Mouse (Mus musculus) stomach, embryonic 15.5 days (tissue): ENCODE measurements around the gene Car14. TPM values are rescaled to one million over a fixed set of nuclear protein-coding genes. Genes with fewer than 3 reads are reported as not detected.
A peak's percentile ranks its signal among the peaks of the same experiment; 100 is the strongest.
"Not testable (repeated sequence)": the region's sequence is repeated elsewhere in the genome, so short reads cannot be mapped to it uniquely, and the experiment has no call there.

Experiments
- ATAC-seq: fragments of 200-750 bp; cut with Nextera tagmentation; 2 replicates; pipeline ENCODE4 v1.8.0; 2017; ENCODE audit warnings: low read depth, moderate number of reproducible peaks, moderate TSS enrichment; ENCODE audit not compliant: insufficient read depth, low FRiP score
- H3K27ac ChIP-seq: fragments of 300-500 bp; sonication (generic); 2 replicates; pipeline ENCODE4 v1.5.1; 2015; ENCODE audit warnings: mild to moderate bottlenecking, inconsistent platforms
- H3K27me3 ChIP-seq: fragments of 300-500 bp; sonication (generic); replicated peaks from 2 replicates; pipeline ENCODE4 v1.6.1; 2015; ENCODE audit warnings: inconsistent platforms
- H3K36me3 ChIP-seq: fragments of 300-500 bp; sonication (generic); 2 replicates; pipeline ENCODE4 v1.6.1; 2015; ENCODE audit warnings: inconsistent platforms
- H3K4me1 ChIP-seq: fragments of 300-500 bp; sonication (generic); 2 replicates; pipeline ENCODE4 v1.6.1; 2015; ENCODE audit warnings: inconsistent platforms
- H3K4me2 ChIP-seq: fragments of 300-500 bp; sonication (generic); 2 replicates; pipeline ENCODE4 v1.6.1; 2015; ENCODE audit warnings: mild to moderate bottlenecking, inconsistent platforms
- H3K4me3 ChIP-seq: fragments of 300-500 bp; sonication (generic); replicated peaks from 2 replicates; pipeline ENCODE4 v1.5.1; 2015; ENCODE audit warnings: inconsistent platforms
- H3K9ac ChIP-seq: fragments of 300-500 bp; sonication (generic); 2 replicates; pipeline ENCODE4 v1.6.1; 2015; ENCODE audit warnings: inconsistent platforms
- H3K9me3 ChIP-seq: fragments of 300-500 bp; sonication (generic); 2 replicates; pipeline ENCODE4 v1.6.1; 2016; ENCODE audit warnings: inconsistent platforms
- WGBS: fragments of 180-500 bp; shearing (Covaris S2); methylation state at CpG from one replicate; pipeline ENCODE4 v1.1.7; 2015; 5-methylcytosine and 5-hydroxymethylcytosine counted together
- polyA plus RNA-seq: library from polyadenylated mRNA; unstranded; fragments of >200 nt; fragmentation: Nextera tagmentation; extraction: Ambion mirVana; gene quantifications from 2 replicates; pipeline ENCODE4 v1.2.1, GENCODE M21; 2015

Gene Car14
- polyA plus RNA-seq, 1 experiment from 2014 or later = 3.0 TPM

DNA sequence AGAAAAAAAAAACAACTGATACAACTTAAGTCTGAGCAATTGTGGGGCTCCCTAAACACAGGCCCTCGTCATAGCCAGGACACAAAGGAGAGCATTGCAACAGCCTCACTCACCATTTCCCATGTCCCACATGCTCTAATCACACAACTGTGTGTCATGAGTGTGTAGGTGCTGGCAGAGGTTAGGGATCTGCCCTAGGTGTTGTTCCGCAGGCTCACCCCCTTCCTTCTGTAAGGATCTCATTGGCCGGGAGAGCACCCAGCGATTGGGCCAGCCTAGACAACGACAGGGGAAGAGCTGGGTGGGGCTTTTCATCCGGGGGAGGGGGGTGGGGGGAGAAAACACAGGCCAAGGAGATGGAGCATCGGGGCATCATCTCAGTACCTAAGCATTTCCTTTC is 40.9 kb downstream of the Car14 start:
- 68% methylated on average over 7 of the region's 7 CpGs for WGBS
- H3K36me3 ChIP-seq = no peaks in the 10 kb centered on the region; the same call in 1 of the 2 replicates
- ATAC-seq = no peak
- no peak overlapping the region for H3K4me3 ChIP-seq
- H3K9ac ChIP-seq = no peak overlapping the region
- no peaks in the 10 kb centered on the region for H3K27me3 ChIP-seq
- H3K27ac ChIP-seq = no peak overlapping the region
- no peaks in the 10 kb centered on the region for H3K9me3 ChIP-seq
- H3K4me1 ChIP-seq = no peaks in the 10 kb centered on the region
- no peak overlapping the region for H3K4me2 ChIP-seq

DNA sequence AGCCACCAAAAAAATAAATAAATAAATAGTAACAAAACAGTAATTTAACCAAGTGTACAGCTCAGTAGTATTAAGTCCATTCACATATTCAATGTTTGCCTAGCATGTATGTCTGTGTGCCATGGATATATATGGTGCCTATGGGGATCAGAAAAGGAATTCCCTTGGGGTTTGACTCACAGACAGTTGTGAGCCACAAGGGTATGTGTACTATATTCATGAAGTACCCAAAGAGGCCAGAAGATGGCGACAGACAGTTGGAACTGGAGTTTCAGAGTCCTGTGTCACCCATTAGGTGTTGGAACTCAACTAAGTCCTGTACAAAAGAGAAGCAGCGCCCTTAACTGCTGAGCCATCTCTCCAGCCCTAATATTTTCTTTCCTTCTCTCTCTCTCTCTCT is 42.7 kb downstream of the Car14 start:
- Histone ChIP-seq H3K27me3 (no peaks in the 10 kb centered on the region), H3K9ac (no peak overlapping the region), H3K27ac (no peak overlapping the region), H3K36me3 (no peaks in the 10 kb centered on the region), H3K4me2 (no peak overlapping the region), H3K9me3 (no peaks in the 10 kb centered on the region), H3K4me3 (no peak overlapping the region), H3K4me1 (no peaks in the 10 kb centered on the region)
- WGBS = 47% methylated on average over 2 of the region's 2 CpGs
- peak; percentile 68; the same call in 1 of the 2 replicates for ATAC-seq

DNA sequence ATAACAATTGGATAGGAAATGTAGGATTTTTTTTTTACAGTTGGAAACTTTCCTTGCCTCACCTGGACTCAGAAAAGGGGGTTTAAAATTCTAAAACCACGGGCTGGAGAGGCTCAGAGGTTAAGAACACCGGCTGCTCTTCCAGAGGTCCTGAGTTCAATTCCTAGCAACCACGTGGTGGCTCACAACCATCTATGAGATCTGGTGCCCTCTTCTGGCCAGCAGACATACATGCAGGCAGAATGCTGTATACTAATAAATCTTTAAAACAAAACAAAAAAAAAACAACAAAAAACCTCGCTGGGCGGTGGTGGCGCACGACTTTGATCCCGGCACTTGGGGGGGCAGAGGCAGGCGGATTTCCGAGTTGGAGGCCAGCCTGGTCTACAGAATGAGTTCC is 43.3 kb downstream of the Car14 start:
- no peak for ATAC-seq
- H3K9me3 ChIP-seq = no peaks in the 10 kb centered on the region
- H3K4me1 ChIP-seq = no peaks in the 10 kb centered on the region
- no peak overlapping the region for H3K4me3 ChIP-seq
- no peak overlapping the region for H3K4me2 ChIP-seq
- no peaks in the 10 kb centered on the region for H3K27me3 ChIP-seq
- no peaks in the 10 kb centered on the region for H3K36me3 ChIP-seq
- H3K9ac ChIP-seq = no peak overlapping the region
- 75% methylated on average over 10 of the region's 10 CpGs for WGBS
- H3K27ac ChIP-seq = no peak overlapping the region

DNA sequence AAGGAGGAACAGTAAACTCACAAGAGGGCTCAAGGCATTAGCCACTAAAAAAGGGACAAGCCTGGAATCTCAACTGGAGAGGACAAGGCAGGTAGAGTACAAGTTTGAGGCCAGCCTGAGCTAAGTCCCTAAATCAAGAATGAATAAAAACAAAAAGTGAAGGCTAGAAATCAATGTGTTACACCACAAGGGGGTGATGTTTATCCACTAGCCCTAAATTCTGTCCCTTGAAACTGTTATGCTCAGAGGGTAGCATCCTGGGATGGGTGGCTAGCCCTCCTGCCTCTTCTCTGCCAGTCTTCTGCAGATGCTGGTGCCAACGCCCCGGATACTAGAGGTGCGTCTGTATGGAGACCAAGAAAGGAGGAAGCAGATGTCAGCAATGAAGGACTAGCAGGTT is 44.2 kb downstream of the Car14 start:
- no peak for ATAC-seq
- no peak overlapping the region for H3K4me2 ChIP-seq
- 65% methylated on average over 3 of the region's 3 CpGs for WGBS

DNA sequence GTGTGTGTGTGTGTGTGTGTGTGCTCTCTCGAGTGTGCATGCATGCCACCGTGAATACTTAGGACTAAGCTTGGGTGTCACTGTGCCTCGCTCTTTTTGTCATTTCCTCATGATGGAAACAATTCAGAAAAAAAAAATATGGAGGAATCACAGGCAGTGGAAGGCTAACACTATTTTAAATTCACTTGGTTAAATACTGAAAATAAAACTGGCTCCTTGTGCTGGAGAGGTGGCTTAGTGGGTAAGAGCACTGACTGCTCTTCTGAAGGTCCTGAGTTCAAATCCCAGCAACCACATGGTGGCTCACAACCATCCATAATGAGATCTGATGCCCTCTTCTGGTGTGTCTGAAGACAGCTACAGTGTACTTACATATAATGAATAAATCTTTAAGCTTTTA is 46.2 kb downstream of the Car14 start:
- not testable (repeated sequence) for H3K4me2 ChIP-seq, H3K9ac ChIP-seq, H3K9me3 ChIP-seq, H3K27me3 ChIP-seq, H3K4me1 ChIP-seq, H3K27ac ChIP-seq, H3K4me3 ChIP-seq, ATAC-seq, H3K36me3 ChIP-seq
- 68% methylated on average over 3 of the region's 3 CpGs for WGBS

More for the DNA sequence above, 44.2 kb downstream of the Car14 start:
- Histone ChIP-seq H3K27me3 (no peaks in the 10 kb centered on the region), H3K4me3 (no peak overlapping the region), H3K27ac (no peak overlapping the region), H3K9ac (no peak overlapping the region), H3K4me1 (no peaks in the 10 kb centered on the region), H3K9me3 (no peaks in the 10 kb centered on the region), H3K36me3 (no peaks in the 10 kb centered on the region)

DNA sequence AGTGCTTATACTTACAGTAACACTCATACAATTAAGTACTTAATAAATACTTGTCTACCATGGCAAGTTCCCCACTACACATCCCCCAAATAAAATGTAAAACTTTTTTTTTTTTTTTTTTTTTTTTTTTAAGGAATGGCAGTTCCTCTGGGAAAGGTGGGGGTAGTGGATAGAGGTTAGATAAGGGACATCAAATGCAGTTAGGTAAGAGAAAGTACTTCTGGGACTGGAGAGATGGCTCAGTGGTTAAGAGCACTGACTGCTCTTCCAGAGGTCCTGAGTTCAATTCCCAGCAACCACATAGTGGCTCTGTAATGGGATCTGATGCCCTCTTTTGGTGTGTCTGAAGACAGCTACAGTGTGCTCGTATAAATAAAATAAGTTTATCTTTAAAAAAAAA is 47.4 kb downstream of the Car14 start:
- H3K27me3 ChIP-seq, H3K9ac ChIP-seq, ATAC-seq, H3K4me3 ChIP-seq, H3K36me3 ChIP-seq, H3K4me1 ChIP-seq, H3K27ac ChIP-seq, H3K4me2 ChIP-seq, H3K9me3 ChIP-seq: not testable (repeated sequence)
- WGBS = 74% methylated on average over 1 of the region's 1 CpGs

DNA sequence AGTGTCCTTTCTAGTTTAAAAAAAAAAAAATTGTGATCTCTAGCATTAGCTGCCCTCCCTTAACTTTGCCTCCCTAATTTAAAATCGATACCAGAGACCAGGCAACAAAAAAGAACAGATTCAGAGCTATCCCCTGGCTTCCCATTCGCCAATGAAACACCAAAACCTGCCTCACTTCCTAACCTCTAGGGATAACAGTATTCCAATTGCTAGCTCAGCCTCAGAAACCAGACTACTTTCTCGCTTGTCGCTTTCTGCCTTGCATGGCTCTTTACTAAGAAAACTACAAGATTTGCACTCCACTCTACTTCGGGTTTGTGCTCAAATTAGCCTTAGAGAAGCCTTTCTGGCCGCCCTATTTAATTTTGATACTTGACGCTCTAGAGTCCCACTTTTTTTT is 48.4 kb downstream of the Car14 start:
- H3K27ac ChIP-seq = peak overlapping the region; percentile 81
- H3K4me3 ChIP-seq = peak overlapping the region; percentile 84
- H3K9me3 ChIP-seq = no peaks in the 10 kb centered on the region
- peak overlapping the region; percentile 16; the same call in 1 of the 2 replicates for H3K9ac ChIP-seq
- H3K4me2 ChIP-seq = peak overlapping the region; percentile 64
- no peak for ATAC-seq
- 24% methylated on average over 7 of the region's 7 CpGs for WGBS
- H3K27me3 ChIP-seq = no peaks in the 10 kb centered on the region
- H3K36me3 ChIP-seq = peaks cover 14% of the 10 kb centered on the region
- peaks cover 4% of the 10 kb centered on the region; the same call in 1 of the 2 replicates for H3K4me1 ChIP-seq

DNA sequence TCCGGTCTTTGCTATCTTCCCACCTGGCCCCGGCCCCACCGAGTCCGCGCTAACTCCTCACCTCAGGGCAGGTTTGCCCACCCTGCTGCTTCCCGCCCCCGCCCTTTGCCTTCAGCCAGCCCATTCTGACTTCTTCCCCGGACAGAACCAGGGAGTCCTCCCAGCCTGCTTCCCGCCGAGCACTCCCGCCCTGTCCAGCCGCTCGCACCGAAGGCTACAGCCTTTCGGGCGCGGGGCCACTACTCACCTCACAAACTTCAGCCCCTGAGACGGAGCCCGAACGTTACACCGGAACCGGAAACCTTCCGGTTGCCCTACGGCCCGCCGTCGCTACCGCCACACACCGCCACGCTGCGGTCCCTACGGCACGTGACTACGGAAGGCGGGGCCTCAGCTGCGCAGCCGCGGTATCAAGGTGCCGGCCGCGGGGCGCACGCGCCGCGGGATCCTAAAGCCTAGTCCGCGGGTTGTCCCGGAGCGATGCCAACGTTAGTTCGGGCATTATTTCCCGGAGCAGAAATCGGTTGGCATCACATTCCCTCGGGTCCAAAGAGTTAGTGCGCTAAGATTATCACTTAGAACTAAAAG is 48.9 kb downstream of the Car14 start, which contains the start of gene Prpf3:
Prpf3 (minus strand) TSS at position 384 of the 588 bp plus-strand sequence.
- peaks cover 20% of the 10 kb centered on the region for H3K36me3 ChIP-seq
- WGBS = under 1% methylated on average over 55 of the region's 56 CpGs

DNA sequence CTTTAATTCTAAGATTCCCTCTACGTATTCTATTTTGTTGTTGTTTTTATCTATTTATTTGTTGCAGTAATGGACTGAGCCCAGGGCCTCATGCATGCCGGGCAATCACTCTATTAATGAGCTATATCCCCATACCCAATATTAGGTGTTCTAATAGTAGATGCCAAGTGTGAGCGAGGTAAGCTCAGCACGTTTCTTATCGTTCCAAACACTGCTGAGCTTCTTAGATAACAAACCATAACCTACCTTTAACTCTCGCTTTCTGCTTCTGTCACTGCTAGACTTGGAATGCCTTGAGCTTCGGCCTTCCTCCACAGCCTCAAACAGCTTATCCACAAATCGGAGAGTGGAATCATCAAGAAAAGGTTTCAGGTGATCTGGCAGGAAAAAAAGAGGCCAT is 53.2 kb downstream of the Car14 start:
- 89% methylated on average over 8 of the region's 8 CpGs for WGBS
- peaks cover 4% of the 10 kb centered on the region; the same call in 1 of the 2 replicates for H3K4me1 ChIP-seq
- H3K9ac ChIP-seq = no peak overlapping the region
- no peaks in the 10 kb centered on the region for H3K27me3 ChIP-seq
- H3K4me2 ChIP-seq = no peak overlapping the region
- no peak overlapping the region for H3K4me3 ChIP-seq
- no peak for ATAC-seq
- H3K27ac ChIP-seq = no peak overlapping the region
- H3K36me3 ChIP-seq = peaks cover 50% of the 10 kb centered on the region
- no peaks in the 10 kb centered on the region for H3K9me3 ChIP-seq

More for the DNA sequence above, 48.9 kb downstream of the Car14 start, which contains the start of gene Prpf3:
- Histone ChIP-seq H3K4me3 (peak within 1 kb of the TSS; percentile 84), H3K9ac (peak within 1 kb of the TSS; percentile 74), H3K9me3 (no peaks in the 10 kb centered on the region), H3K27me3 (no peaks in the 10 kb centered on the region), H3K4me1 (peaks cover 4% of the 10 kb centered on the region; the same call in 1 of the 2 replicates), H3K27ac (peak within 1 kb of the TSS; percentile 81), H3K4me2 (peak within 1 kb of the TSS; percentile 64)
- peak; percentile 97 for ATAC-seq

DNA sequence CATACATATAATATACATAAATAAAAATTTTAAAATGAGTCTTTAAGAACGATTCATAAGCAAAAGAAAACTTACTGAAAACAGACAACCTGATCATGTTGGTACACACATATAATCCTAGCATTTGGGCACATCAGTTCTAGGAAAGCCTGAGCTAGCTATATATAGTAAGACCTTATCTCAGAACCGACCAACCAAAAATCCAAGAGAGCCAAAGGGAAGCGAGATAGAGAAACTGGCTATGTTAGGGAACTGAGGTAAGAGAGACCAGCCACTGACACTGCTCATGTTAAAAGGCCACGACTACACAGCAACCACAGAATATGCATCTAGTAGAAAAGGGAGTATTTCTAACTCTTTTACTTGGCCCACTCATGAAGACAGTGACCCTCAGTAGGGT is 53.9 kb downstream of the Car14 start:
- Histone ChIP-seq H3K9ac (no peak overlapping the region), H3K27ac (no peak overlapping the region), H3K36me3 (peaks cover 55% of the 10 kb centered on the region), H3K4me3 (no peak overlapping the region), H3K4me2 (no peak overlapping the region), H3K4me1 (peaks cover 4% of the 10 kb centered on the region; the same call in 1 of the 2 replicates), H3K9me3 (no peaks in the 10 kb centered on the region), H3K27me3 (no peaks in the 10 kb centered on the region)
- ATAC-seq = no peak
- 73% methylated on average over 4 of the region's 4 CpGs for WGBS
